Mouse (Mus musculus): ENCODE results near the gene Nin.

- TF ChIP-seq POLR2AphosphoS5 (IDR thresholded peaks at IDR 0.05; ENCODE audit: insufficient replicate concordance, low read depth, low read length) (no peak), TAL1 (conservative IDR thresholded peaks at IDR 0.05; ENCODE audit: low read depth, low read length) (no peak), CTCF (IDR thresholded peaks at IDR 0.05; ENCODE audit: low read depth, low read length) (no peak)
These were observed 15.6 kb downstream of the Nin start for GRCm38 (mm10) chr12:70097901-70098300.
